Mouse (Mus musculus): Measurements from ENCODE around the gene Ccdc93. TPM values are rescaled to one million over a fixed set of nuclear protein-coding genes. Genes with fewer than 3 reads are reported as not detected.

The Ccdc93 gene
- 8.2 and 10.1 TPM in 2 replicates for polyA plus RNA-seq (2015; fragmentation: Nextera tagmentation; extraction: Ambion mirVana)

- peaks cover 7% of the 10 kb centered on the region; the same call in 1 of the 2 replicates for H3K36me3 ChIP-seq (ENCODE audit: control insufficient read depth, insufficient read depth)
- under 1% methylated on average over 47 of the region's 47 CpGs for WGBS
- H3K4me2 ChIP-seq (replicated peaks; ENCODE audit: low read depth): peak within 1 kb of the TSS; percentile 98
- TF ChIP-seq CTCF (IDR thresholded peaks at IDR 0.05; ENCODE audit: low read depth): no peak
- no peaks in the 10 kb centered on the region for H3K27me3 ChIP-seq (replicated peaks; ENCODE audit: control insufficient read depth, insufficient read depth, low read length)
- peak within 1 kb of the TSS; percentile 81 for H3K9ac ChIP-seq (ENCODE audit: low read depth, low read length)
- peak within 1 kb of the TSS; percentile 83 for H3K27ac ChIP-seq (ENCODE audit: low read depth, low read length)
- no peaks in the 10 kb centered on the region for H3K9me3 ChIP-seq (ENCODE audit: control insufficient read depth)
- H3K4me3 ChIP-seq (ENCODE audit: low read depth, low read length): peak within 1 kb of the TSS; percentile 75
- peak; percentile 94 for ATAC-seq
- peaks cover 12% of the 10 kb centered on the region for H3K4me1 ChIP-seq (replicated peaks; ENCODE audit: control insufficient read depth, insufficient read depth, low read length)
Observed at GRCm38 (mm10) chr1:121430938-121431928, at the start of gene Ccdc93. Gene Ccdc93 (plus strand): TSS chr1:121431049.

- no peak overlapping the region for H3K4me2 ChIP-seq (replicated peaks; ENCODE audit: low read depth)
- no peaks in the 10 kb centered on the region for H3K9me3 ChIP-seq (ENCODE audit: control insufficient read depth)
- ATAC-seq: no peak
- no peak overlapping the region for H3K4me3 ChIP-seq (ENCODE audit: low read depth, low read length)
- H3K27ac ChIP-seq (ENCODE audit: low read depth, low read length): no peak overlapping the region
- WGBS: 85% methylated on average over 3 of the region's 3 CpGs
- H3K36me3 ChIP-seq (ENCODE audit: control insufficient read depth, insufficient read depth): no peaks in the 10 kb centered on the region
- H3K4me1 ChIP-seq (replicated peaks; ENCODE audit: control insufficient read depth, insufficient read depth, low read length): no peaks in the 10 kb centered on the region
- H3K27me3 ChIP-seq (replicated peaks; ENCODE audit: control insufficient read depth, insufficient read depth, low read length): no peaks in the 10 kb centered on the region
- no peak for TF ChIP-seq CTCF (IDR thresholded peaks at IDR 0.05; ENCODE audit: low read depth)
- H3K9ac ChIP-seq (ENCODE audit: low read depth, low read length): no peak overlapping the region
Observed at GRCm38 (mm10) chr1:121381562-121381961, 49.3 kb upstream of the Ccdc93 start.

GRCm38 (mm10) chr1:121388312-121388711 is 42.5 kb upstream of the Ccdc93 start:
- WGBS: 43% methylated on average over 6 of the region's 6 CpGs
- Histone ChIP-seq H3K27me3 (replicated peaks; ENCODE audit: control insufficient read depth, insufficient read depth, low read length) (no peaks in the 10 kb centered on the region), H3K9me3 (ENCODE audit: control insufficient read depth) (no peaks in the 10 kb centered on the region), H3K27ac (ENCODE audit: low read depth, low read length) (no peak overlapping the region), H3K36me3 (ENCODE audit: control insufficient read depth, insufficient read depth) (no peaks in the 10 kb centered on the region), H3K4me3 (ENCODE audit: low read depth, low read length) (no peak overlapping the region), H3K4me2 (replicated peaks; ENCODE audit: low read depth) (no peak overlapping the region), H3K4me1 (replicated peaks; ENCODE audit: control insufficient read depth, insufficient read depth, low read length) (no peaks in the 10 kb centered on the region), H3K9ac (ENCODE audit: low read depth, low read length) (no peak overlapping the region)
- no peak for TF ChIP-seq CTCF (IDR thresholded peaks at IDR 0.05; ENCODE audit: low read depth)
- ATAC-seq: no peak

- Histone ChIP-seq H3K4me1 (replicated peaks; ENCODE audit: control insufficient read depth, insufficient read depth, low read length) (no peaks in the 10 kb centered on the region), H3K4me3 (ENCODE audit: low read depth, low read length) (no peak overlapping the region), H3K27me3 (replicated peaks; ENCODE audit: control insufficient read depth, insufficient read depth, low read length) (no peaks in the 10 kb centered on the region), H3K9me3 (ENCODE audit: control insufficient read depth) (no peaks in the 10 kb centered on the region), H3K36me3 (ENCODE audit: control insufficient read depth, insufficient read depth) (no peaks in the 10 kb centered on the region), H3K27ac (ENCODE audit: low read depth, low read length) (no peak overlapping the region), H3K4me2 (replicated peaks; ENCODE audit: low read depth) (no peak overlapping the region), H3K9ac (ENCODE audit: low read depth, low read length) (no peak overlapping the region)
- ATAC-seq: no peak
- no peak for TF ChIP-seq CTCF (IDR thresholded peaks at IDR 0.05; ENCODE audit: low read depth)
- WGBS: 56% methylated on average over 7 of the region's 7 CpGs
Observed at GRCm38 (mm10) chr1:121388732-121389131, 42.1 kb upstream of the Ccdc93 start.

- Histone ChIP-seq H3K9me3 (ENCODE audit: control insufficient read depth) (no peaks in the 10 kb centered on the region), H3K27me3 (replicated peaks; ENCODE audit: control insufficient read depth, insufficient read depth, low read length) (no peaks in the 10 kb centered on the region), H3K36me3 (ENCODE audit: control insufficient read depth, insufficient read depth) (no peaks in the 10 kb centered on the region), H3K4me3 (ENCODE audit: low read depth, low read length) (no peak overlapping the region), H3K4me1 (replicated peaks; ENCODE audit: control insufficient read depth, insufficient read depth, low read length) (no peaks in the 10 kb centered on the region), H3K27ac (ENCODE audit: low read depth, low read length) (no peak overlapping the region), H3K9ac (ENCODE audit: low read depth, low read length) (no peak overlapping the region), H3K4me2 (replicated peaks; ENCODE audit: low read depth) (no peak overlapping the region)
- no peak for ATAC-seq
- WGBS: 88% methylated on average over 12 of the region's 12 CpGs
- peak; percentile 38 for TF ChIP-seq CTCF (IDR thresholded peaks at IDR 0.05; ENCODE audit: low read depth)
Observed at GRCm38 (mm10) chr1:121389574-121389973, 41.3 kb upstream of the Ccdc93 start.

GRCm38 (mm10) chr1:121390003-121390402 is 40.8 kb upstream of the Ccdc93 start:
- H3K9ac ChIP-seq (ENCODE audit: low read depth, low read length): no peak overlapping the region
- WGBS: 91% methylated on average over 5 of the region's 5 CpGs
- TF ChIP-seq CTCF (IDR thresholded peaks at IDR 0.05; ENCODE audit: low read depth): no peak
- H3K36me3 ChIP-seq (ENCODE audit: control insufficient read depth, insufficient read depth): no peaks in the 10 kb centered on the region
- H3K27me3 ChIP-seq (replicated peaks; ENCODE audit: control insufficient read depth, insufficient read depth, low read length): no peaks in the 10 kb centered on the region
- no peak overlapping the region for H3K27ac ChIP-seq (ENCODE audit: low read depth, low read length)
- H3K4me2 ChIP-seq (replicated peaks; ENCODE audit: low read depth): no peak overlapping the region
- no peak for ATAC-seq
- no peaks in the 10 kb centered on the region for H3K4me1 ChIP-seq (replicated peaks; ENCODE audit: control insufficient read depth, insufficient read depth, low read length)
- H3K9me3 ChIP-seq (ENCODE audit: control insufficient read depth): no peaks in the 10 kb centered on the region
- H3K4me3 ChIP-seq (ENCODE audit: low read depth, low read length): no peak overlapping the region

All from intestine, postnatal 0 days (tissue).